Mouse (Mus musculus): Measurements from ENCODE around the gene Calml4. TPM values are rescaled to one million over a fixed set of nuclear protein-coding genes. Genes with fewer than 3 reads are reported as not detected.
"Not testable (repeated sequence)": the region's sequence is repeated elsewhere in the genome, so short reads cannot be mapped to it uniquely, and the experiment has no call there.

The Calml4 gene
- polyA plus RNA-seq, 1 experiment from 2014 or later = 3.5 TPM

DNA sequence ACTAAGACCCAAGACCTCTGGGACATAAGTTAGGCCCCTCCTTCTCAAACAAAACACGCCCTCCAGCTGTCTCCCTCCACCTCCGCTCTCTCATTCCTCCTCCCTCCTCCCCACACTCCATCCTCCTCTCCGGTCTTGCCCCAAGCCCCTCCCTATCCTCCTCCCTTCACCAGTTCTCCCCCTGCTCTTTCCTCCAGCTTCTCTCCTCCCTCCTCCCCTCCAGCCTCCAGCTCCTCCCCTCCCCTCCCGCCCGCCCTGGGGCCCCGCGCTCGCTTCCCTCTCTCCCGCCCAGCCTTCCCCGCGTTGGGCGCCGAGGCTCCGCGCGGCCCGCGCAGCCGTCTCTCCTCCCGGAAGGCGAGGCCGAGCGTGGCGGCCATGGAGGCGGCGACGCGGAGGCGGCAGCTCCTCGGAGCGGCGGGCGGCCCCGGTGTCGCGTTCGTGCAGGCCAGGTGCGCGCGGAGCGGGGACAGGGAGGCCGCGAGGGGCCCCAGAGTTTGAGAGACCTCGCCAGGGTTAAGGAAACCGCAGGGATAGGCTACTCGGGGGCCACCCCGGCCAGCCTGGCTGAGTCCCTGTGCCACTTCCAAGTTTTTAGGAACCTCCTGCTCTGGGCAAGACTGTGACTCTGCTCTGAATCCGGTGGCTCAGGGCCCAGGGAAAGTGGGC, 19.2 kb upstream of the Calml4 start, which contains the start of gene Cln6:
Gene Cln6 (plus strand): TSS at position 280 of the 666 bp plus-strand sequence.
- peak; percentile 78 for ATAC-seq (ENCODE audit: low FRiP score, low read depth)
- H3K4me3 ChIP-seq = peak within 1 kb of the TSS; percentile 67
- H3K27ac ChIP-seq = no peak within 1 kb of the TSS; the same call in 1 of the 2 replicates
- peaks cover 6% of the 10 kb centered on the region for H3K4me1 ChIP-seq
- WGBS = under 1% methylated on average over 43 of the region's 48 CpGs
- H3K9me3 ChIP-seq = no peaks in the 10 kb centered on the region
- peak within 1 kb of the TSS; percentile 93 for H3K4me2 ChIP-seq (replicated peaks)
- H3K9ac ChIP-seq = peak within 1 kb of the TSS; percentile 87
- no peaks in the 10 kb centered on the region for H3K36me3 ChIP-seq
- no peaks in the 10 kb centered on the region for H3K27me3 ChIP-seq (replicated peaks)

- Histone ChIP-seq H3K27ac (no peak overlapping the region; the same call in 1 of the 2 replicates), H3K4me1 (peaks cover 6% of the 10 kb centered on the region), H3K4me3 (peak overlapping the region; percentile 67), H3K36me3 (no peaks in the 10 kb centered on the region), H3K27me3 (replicated peaks) (no peaks in the 10 kb centered on the region), H3K9ac (peak overlapping the region; percentile 87), H3K4me2 (replicated peaks) (peak overlapping the region; percentile 93), H3K9me3 (no peaks in the 10 kb centered on the region)
- WGBS = 14% methylated on average over 14 of the region's 14 CpGs
- no peak; the same call in 1 of the 2 replicates for ATAC-seq (ENCODE audit: low FRiP score, low read depth)
Measured at GRCm38 (mm10) chr9:62839172-62839770, 18.6 kb upstream of the Calml4 start.

- H3K36me3 ChIP-seq = no peaks in the 10 kb centered on the region
- H3K27ac ChIP-seq = no peak overlapping the region
- H3K4me1 ChIP-seq = peaks cover 6% of the 10 kb centered on the region
- no peak overlapping the region for H3K4me2 ChIP-seq (replicated peaks)
- no peak overlapping the region for H3K4me3 ChIP-seq
- no peak overlapping the region for H3K9ac ChIP-seq
- no peaks in the 10 kb centered on the region for H3K27me3 ChIP-seq (replicated peaks)
- no peak for ATAC-seq (ENCODE audit: low FRiP score, low read depth)
- H3K9me3 ChIP-seq = no peaks in the 10 kb centered on the region
- 86% methylated on average over 10 of the region's 10 CpGs for WGBS
Measured at GRCm38 (mm10) chr9:62843356-62844024, 14.4 kb upstream of the Calml4 start.

- no peak overlapping the region for H3K4me3 ChIP-seq
- no peak for ATAC-seq (ENCODE audit: low FRiP score, low read depth)
- no peak overlapping the region for H3K27ac ChIP-seq
- no peak overlapping the region for H3K9ac ChIP-seq
- no peaks in the 10 kb centered on the region for H3K36me3 ChIP-seq
- H3K27me3 ChIP-seq (replicated peaks) = no peaks in the 10 kb centered on the region
- no peak overlapping the region for H3K4me2 ChIP-seq (replicated peaks)
- 97% methylated on average over 5 of the region's 5 CpGs for whole genome bisulfite sequencing
- no peaks in the 10 kb centered on the region for H3K4me1 ChIP-seq
- no peaks in the 10 kb centered on the region for H3K9me3 ChIP-seq
Measured at GRCm38 (mm10) chr9:62844461-62844860, 13.4 kb upstream of the Calml4 start.

DNA sequence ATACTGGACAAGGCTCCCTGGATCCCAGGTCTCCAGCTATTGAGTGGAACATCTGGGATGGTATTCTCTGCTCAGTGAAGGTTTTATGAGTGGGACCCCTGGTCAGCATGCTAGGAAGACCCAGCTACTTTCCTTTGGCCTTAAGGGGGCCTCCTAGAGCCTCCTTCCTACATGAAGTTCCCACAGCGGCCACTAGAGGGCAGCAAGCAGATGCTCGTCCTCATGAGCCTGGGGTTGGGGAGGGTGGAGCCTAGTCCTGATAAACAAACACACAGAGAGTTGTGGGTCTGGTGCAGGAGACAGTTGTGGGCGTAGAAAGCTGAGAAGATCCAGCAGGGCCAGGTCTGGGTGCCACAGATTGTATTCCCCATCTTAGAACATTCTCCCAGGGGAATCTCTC, 10.2 kb upstream of the Calml4 start:
- Histone ChIP-seq H3K27me3 (replicated peaks) (no peaks in the 10 kb centered on the region), H3K9ac (no peak overlapping the region), H3K4me1 (peaks cover 8% of the 10 kb centered on the region; the same call in 1 of the 2 replicates), H3K9me3 (no peaks in the 10 kb centered on the region), H3K4me3 (no peak overlapping the region), H3K36me3 (peaks cover 4% of the 10 kb centered on the region; the same call in 1 of the 2 replicates), H3K4me2 (replicated peaks) (no peak overlapping the region), H3K27ac (no peak overlapping the region)
- WGBS = 4% methylated on average over 3 of the region's 3 CpGs
- no peak for ATAC-seq (ENCODE audit: low FRiP score, low read depth)

DNA sequence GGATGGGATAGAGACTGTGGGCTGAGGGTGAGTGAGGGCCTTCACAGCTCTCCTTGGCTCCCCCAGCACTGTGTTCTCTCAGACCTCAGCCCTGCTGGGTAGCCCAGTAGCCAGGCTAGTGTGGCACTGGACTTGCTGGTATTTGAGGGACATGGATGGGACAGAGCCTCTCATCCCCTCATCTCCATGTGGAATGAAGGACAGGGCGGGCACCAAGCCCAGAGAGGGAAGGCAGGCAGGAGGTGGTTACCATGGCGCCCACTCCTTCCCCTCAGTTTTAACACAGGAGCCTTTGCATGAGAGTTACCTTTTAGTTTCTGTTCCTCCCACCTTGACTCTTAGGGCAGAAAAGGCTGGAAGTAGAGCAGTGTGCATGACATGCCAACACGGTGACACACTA, 9.2 kb upstream of the Calml4 start:
- Histone ChIP-seq H3K4me3 (no peak overlapping the region), H3K27me3 (replicated peaks) (no peaks in the 10 kb centered on the region), H3K9me3 (no peaks in the 10 kb centered on the region), H3K4me1 (peaks cover 8% of the 10 kb centered on the region; the same call in 1 of the 2 replicates), H3K4me2 (replicated peaks) (no peak overlapping the region), H3K36me3 (peaks cover 4% of the 10 kb centered on the region; the same call in 1 of the 2 replicates), H3K27ac (no peak overlapping the region), H3K9ac (no peak overlapping the region)
- 88% methylated on average over 3 of the region's 3 CpGs for WGBS
- no peak for ATAC-seq (ENCODE audit: low FRiP score, low read depth)

- Histone ChIP-seq H3K9me3 (no peaks in the 10 kb centered on the region), H3K4me1 (peaks cover 8% of the 10 kb centered on the region; the same call in 1 of the 2 replicates), H3K9ac (no peak overlapping the region), H3K36me3 (peaks cover 4% of the 10 kb centered on the region; the same call in 1 of the 2 replicates), H3K4me3 (no peak overlapping the region), H3K27me3 (replicated peaks) (no peaks in the 10 kb centered on the region), H3K4me2 (replicated peaks) (no peak overlapping the region), H3K27ac (no peak overlapping the region)
- ATAC-seq (ENCODE audit: low FRiP score, low read depth) = no peak
- WGBS = 70% methylated on average over 2 of the region's 2 CpGs
Measured at GRCm38 (mm10) chr9:62851571-62851970, 6.3 kb upstream of the Calml4 start.

GRCm38 (mm10) chr9:62854483-62854882, 3.4 kb upstream of the Calml4 start:
- ATAC-seq (ENCODE audit: low FRiP score, low read depth) = no peak
- Histone ChIP-seq H3K9me3 (no peaks in the 10 kb centered on the region), H3K4me3 (no peak overlapping the region), H3K4me2 (replicated peaks) (no peak overlapping the region), H3K27me3 (replicated peaks) (no peaks in the 10 kb centered on the region), H3K4me1 (peaks cover 30% of the 10 kb centered on the region), H3K27ac (no peak overlapping the region), H3K9ac (no peak overlapping the region), H3K36me3 (peaks cover 4% of the 10 kb centered on the region; the same call in 1 of the 2 replicates)
- whole genome bisulfite sequencing = 68% methylated on average over 4 of the region's 4 CpGs

DNA sequence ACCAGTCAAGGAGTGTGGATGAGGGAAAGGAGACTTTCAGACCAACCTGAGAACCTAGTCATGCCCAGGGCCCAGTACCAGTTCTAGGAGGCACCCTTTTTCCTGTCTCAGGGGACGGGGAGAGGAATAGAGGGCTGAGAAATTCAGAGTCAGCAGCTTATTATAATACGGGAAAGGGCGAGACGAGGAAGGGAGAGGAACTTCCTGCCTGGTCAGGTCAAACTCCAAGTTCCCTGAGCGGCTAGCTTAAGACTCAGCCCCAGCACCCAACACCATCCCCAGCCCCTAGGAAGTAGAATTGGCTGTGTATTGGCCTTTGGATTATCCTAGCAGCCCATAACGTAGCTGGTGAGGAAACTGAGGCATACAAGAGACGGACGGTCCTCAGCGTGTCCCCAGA, 664 bp upstream of the Calml4 start:
- WGBS = 85% methylated on average over 9 of the region's 9 CpGs
- Histone ChIP-seq H3K27ac (no peak overlapping the region), H3K9ac (no peak overlapping the region), H3K4me3 (no peak overlapping the region), H3K9me3 (no peaks in the 10 kb centered on the region), H3K36me3 (no peaks in the 10 kb centered on the region), H3K27me3 (replicated peaks) (no peaks in the 10 kb centered on the region), H3K4me2 (replicated peaks) (no peak overlapping the region; the same call in 1 of the 2 replicates), H3K4me1 (peaks cover 22% of the 10 kb centered on the region)
- ATAC-seq (ENCODE audit: low FRiP score, low read depth) = no peak

DNA sequence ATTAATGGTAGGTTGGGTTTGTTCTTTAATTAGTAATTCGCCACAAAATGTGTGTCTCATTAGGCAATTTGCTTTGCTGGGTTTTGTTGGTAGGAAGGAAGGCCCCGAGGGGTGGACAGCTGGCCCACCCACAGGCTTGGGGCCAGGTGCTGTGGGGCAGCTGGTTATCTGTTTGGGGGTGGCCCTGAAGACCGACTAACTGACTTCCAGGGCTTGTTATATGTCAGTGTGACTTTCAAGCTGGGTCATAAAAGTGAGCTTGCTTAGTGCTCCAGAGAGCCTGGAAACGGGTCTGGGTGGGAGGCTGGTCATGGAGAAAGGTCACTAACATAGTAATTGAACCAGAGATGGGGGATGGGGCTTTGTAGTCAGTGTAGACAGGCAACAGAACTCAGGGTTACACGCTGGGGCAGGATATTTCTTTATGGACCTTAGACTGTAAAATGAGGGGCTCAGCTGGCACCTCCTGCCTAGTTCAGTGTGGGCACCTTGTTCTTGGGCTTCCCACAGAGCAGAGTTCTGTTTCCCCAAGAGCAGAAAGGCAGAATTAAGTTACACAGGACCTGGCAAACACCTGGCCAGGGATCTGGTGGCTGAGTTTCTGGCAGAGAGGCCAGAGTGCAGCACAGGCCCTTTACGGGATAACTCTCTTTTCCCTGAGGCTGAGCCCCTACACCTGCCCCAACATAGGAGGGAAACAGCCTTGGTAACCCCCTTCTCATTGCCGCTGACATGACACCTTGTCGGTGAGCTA, 563 bp downstream of the Calml4 start:
- H3K4me1 ChIP-seq = peaks cover 22% of the 10 kb centered on the region
- 34% methylated on average over 8 of the region's 8 CpGs for WGBS
- H3K9me3 ChIP-seq = no peaks in the 10 kb centered on the region
- H3K27me3 ChIP-seq (replicated peaks) = no peaks in the 10 kb centered on the region
- peak; percentile 77 for ATAC-seq (ENCODE audit: low FRiP score, low read depth)
- no peak overlapping the region for H3K9ac ChIP-seq
- peak overlapping the region; percentile 25 for H3K4me2 ChIP-seq (replicated peaks)
- H3K27ac ChIP-seq = no peak overlapping the region
- H3K36me3 ChIP-seq = no peaks in the 10 kb centered on the region
- H3K4me3 ChIP-seq = no peak overlapping the region

DNA sequence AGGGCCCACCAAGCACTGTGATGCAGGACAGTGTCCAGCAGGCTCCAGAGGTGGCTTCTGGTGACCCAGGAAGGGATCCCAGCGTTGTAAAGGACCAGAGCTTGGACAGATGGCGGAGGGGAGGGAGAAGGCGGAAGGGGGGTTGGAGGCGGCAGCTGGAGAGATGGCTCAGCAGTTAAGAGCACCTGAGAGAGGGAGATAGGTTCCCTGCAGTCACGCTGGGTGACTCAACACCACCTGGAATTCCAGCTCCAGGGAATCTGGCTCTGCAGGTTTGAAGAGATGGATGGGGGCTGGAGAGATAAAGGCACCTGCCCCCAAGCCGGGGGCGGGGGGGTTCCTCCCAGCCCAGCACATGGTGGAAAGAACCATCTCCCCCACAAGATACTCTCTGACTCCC, 2.2 kb downstream of the Calml4 start:
- not testable (repeated sequence) for H3K9ac ChIP-seq; H3K9me3 ChIP-seq; H3K27me3 ChIP-seq (replicated peaks); ATAC-seq (ENCODE audit: low FRiP score, low read depth); H3K4me2 ChIP-seq (replicated peaks); H3K4me3 ChIP-seq; H3K36me3 ChIP-seq; H3K27ac ChIP-seq
- H3K4me1 ChIP-seq = peaks cover 22% of the 10 kb centered on the region
- WGBS = 60% methylated on average over 7 of the region's 7 CpGs

DNA sequence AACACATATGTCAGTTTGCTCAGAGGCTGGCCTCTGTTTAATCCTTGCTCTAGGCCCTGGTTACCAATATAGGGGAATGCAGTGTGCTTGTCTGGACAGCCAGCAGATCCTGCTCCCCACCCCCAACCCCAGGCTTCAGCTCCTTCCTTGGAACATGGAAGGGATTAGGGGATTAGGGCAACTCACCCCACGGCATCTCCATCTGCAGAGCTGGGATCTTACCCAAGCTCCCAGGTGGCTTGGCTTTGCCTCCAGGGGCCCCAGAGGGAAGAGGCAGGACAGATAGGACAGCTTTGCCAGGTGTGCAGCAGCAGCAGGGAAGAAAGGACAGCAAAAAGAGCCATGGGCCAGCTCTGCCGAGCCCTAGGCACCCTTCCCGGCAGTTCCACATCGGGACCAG, 3.0 kb downstream of the Calml4 start:
- Histone ChIP-seq H3K27ac (no peak overlapping the region), H3K9me3 (no peaks in the 10 kb centered on the region), H3K36me3 (no peaks in the 10 kb centered on the region), H3K9ac (no peak overlapping the region), H3K4me3 (no peak overlapping the region), H3K4me2 (replicated peaks) (no peak overlapping the region), H3K27me3 (replicated peaks) (no peaks in the 10 kb centered on the region), H3K4me1 (peaks cover 22% of the 10 kb centered on the region)
- ATAC-seq (ENCODE audit: low FRiP score, low read depth) = no peak
- WGBS = 86% methylated on average over 4 of the region's 4 CpGs
